ENCODE assay signal across 9 mouse cellular contexts in genomic region chr14:114854324-114855054, GRCm38 (mm10).
DNase-seq lines count a peak whose midpoint lies in the region; ATAC-seq and TF ChIP-seq lines count a peak whose summit lies in the region.
"Had no signal": no experiment of that assay in that cellular context is flagged by ENCODE, and none has a peak within 500 bp of the region (broad histone marks: within the 10 kb centered on the region; RNA-seq: fewer than 3 reads in every experiment).

No protein-coding gene starts in this region.

- no peaks in the 10 kb centered on the region for H3K9me3 ChIP-seq in kidney, embryonic 15.5 days (replicated peaks)
- no peaks in the 10 kb centered on the region for H3K9me3 ChIP-seq in hindbrain, embryonic 11.5 days (ENCODE audit: control insufficient read depth, low read length)
- H3K9me3 ChIP-seq: lung, embryonic 15.5 days had no signal

- intact Hi-C loops in left cerebral cortex, postnatal 4 days (cut with DNase I): loop anchor here (5.0 kb wide), 1 partner anchor 123 kb away; no protein-coding TSS in a partner anchor

- H3K36me3 ChIP-seq in kidney, embryonic 15.5 days: no peaks in the 10 kb centered on the region
- H3K36me3 ChIP-seq in hindbrain, embryonic 11.5 days (ENCODE audit: control insufficient read depth, insufficient read depth, low read length): no peaks in the 10 kb centered on the region
- H3K36me3 ChIP-seq: lung, embryonic 15.5 days had no signal

- no peak for DNase-seq in kidney, postnatal 25 days
- DNase-seq in brain, embryonic 14.5 days (ENCODE audit: low read depth): peak; percentile 84
- DNase-seq in hindbrain, embryonic 11.5 days (ENCODE audit: low spot score): peak; percentile 63
- no peak for DNase-seq in layer of hippocampus, adult 9-11 months
- DNase-seq in layer of hippocampus, adult 9-10 months (ENCODE audit: low spot score): no peak
- DNase-seq in left cerebral cortex, postnatal 4 days: no peak

- H3K27ac ChIP-seq in kidney, embryonic 15.5 days: peak overlapping the region; percentile 60
- H3K27ac ChIP-seq in hindbrain, embryonic 11.5 days (ENCODE audit: low read depth, low read length): no peak overlapping the region
- H3K27ac ChIP-seq: lung, embryonic 15.5 days had no signal

- H3K4me2 ChIP-seq in kidney, embryonic 15.5 days: peak overlapping the region; percentile 37
- no peak overlapping the region for H3K4me2 ChIP-seq in hindbrain, embryonic 11.5 days (replicated peaks; ENCODE audit: low read depth, low read length)
- H3K4me2 ChIP-seq: lung, embryonic 15.5 days had no signal

- H3K4me1 ChIP-seq in kidney, embryonic 15.5 days: peaks cover 32% of the 10 kb centered on the region
- H3K4me1 ChIP-seq in hindbrain, embryonic 11.5 days (replicated peaks; ENCODE audit: control insufficient read depth, insufficient read depth, low read length): 0 out of 2 replicates have a peak, but pooled peaks cover 2% of the 10 kb centered on the region

- H3K9ac ChIP-seq in kidney, embryonic 15.5 days: no peak overlapping the region
- H3K9ac ChIP-seq in hindbrain, embryonic 11.5 days (ENCODE audit: low read depth, low read length): no peak overlapping the region
- H3K9ac ChIP-seq: lung, embryonic 15.5 days had no signal

- no peak overlapping the region for H3K4me3 ChIP-seq in kidney, embryonic 15.5 days (replicated peaks)
- no peak overlapping the region for H3K4me3 ChIP-seq in hindbrain, embryonic 11.5 days (ENCODE audit: low read depth, low read length)
- H3K4me3 ChIP-seq: lung, embryonic 15.5 days had no signal

- no peaks in the 10 kb centered on the region for H3K27me3 ChIP-seq in kidney, embryonic 15.5 days
- H3K27me3 ChIP-seq in hindbrain, embryonic 11.5 days (ENCODE audit: control insufficient read depth, insufficient read depth, low read length): no peaks in the 10 kb centered on the region
- H3K27me3 ChIP-seq: lung, embryonic 15.5 days had no signal

- WGBS in kidney, embryonic 15.5 days: 21% methylated on average over 9 of the region's 9 CpGs
- 25% methylated on average over 9 of the region's 9 CpGs for WGBS in hindbrain, embryonic 11.5 days

- no peak for TF ChIP-seq POLR2A in brain, embryonic 14.5 days (IDR thresholded peaks at IDR 0.05; ENCODE audit: borderline replicate concordance, extremely low read depth, insufficient read depth, insufficient read length, poor library complexity, severe bottlenecking)

- ATAC-seq in kidney, embryonic 15.5 days (replicated peaks; ENCODE audit: low FRiP score): 0 out of 2 replicates have a peak, but pooled peaks have one; percentile 15
- ATAC-seq in hindbrain, embryonic 11.5 days (ENCODE audit: low FRiP score): peak; percentile 43; the same call in 1 of the 2 replicates
- peak; percentile 91 for ATAC-seq in megakaryocyte-erythroid progenitor cell, adult 5-6 weeks (replicated peaks; ENCODE audit: low FRiP score, low TSS enrichment, poor library complexity, severe bottlenecking)

- TF ChIP-seq CTCF in brain, embryonic 14.5 days (IDR thresholded peaks at IDR 0.05; ENCODE audit: borderline replicate concordance, extremely low read depth, insufficient read depth, insufficient read length): peak; percentile 58; the same call in 1 of the 2 replicates

Comparison
In these comparisons a context has a peak if more than half of its experiments do, and no peak if none do; other contexts are left out.
1. ATAC-seq: peak in every context shown above with its lines; median percentile 91 in megakaryocyte-erythroid progenitor cell, adult 5-6 weeks; 43 in hindbrain, embryonic 11.5 days; 15 in kidney, embryonic 15.5 days.
2. DNase-seq: peak in brain, embryonic 14.5 days (single experiment) and hindbrain, embryonic 11.5 days (single experiment); none in kidney, postnatal 25 days (0 of 2), layer of hippocampus, adult 9-11 months (single experiment), layer of hippocampus, adult 9-10 months (single experiment) and left cerebral cortex, postnatal 4 days (single experiment).